Mouse (Mus musculus) forelimb bud, embryonic 11.5 days (tissue): ENCODE measurements around the gene Sema4d.
"Not testable (repeated sequence)": the region's sequence is repeated elsewhere in the genome, so short reads cannot be mapped to it uniquely, and the experiment has no call there.

Source experiments
- DNase-seq: peaks from one replicate; pipeline ENCODE4 v3.0.0-alpha.2; 2012; ENCODE audit warnings: low read depth, low spot score

The Sema4d gene

DNA sequence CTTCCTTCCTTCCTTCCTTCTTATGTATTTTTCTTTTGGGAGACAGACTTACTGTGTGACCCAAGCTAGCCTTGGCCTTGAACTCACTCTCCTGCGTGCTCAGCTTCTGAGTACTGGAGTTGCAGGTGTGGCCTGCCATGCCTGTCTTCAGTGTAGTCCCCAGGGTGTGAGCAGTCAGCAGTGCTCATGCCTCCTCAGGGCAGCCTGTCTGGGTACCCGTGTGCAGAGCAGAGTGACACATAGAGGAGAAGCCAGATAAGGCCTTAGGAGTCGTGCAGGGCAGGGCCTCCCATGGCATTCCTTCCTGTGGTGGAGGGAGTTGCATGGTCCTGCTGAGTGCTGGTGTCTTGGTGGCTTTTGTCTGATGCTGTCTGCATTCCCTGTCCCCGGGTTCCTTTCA lies 114.2 kb downstream of the Sema4d start:
- no peak for DNase-seq

DNA sequence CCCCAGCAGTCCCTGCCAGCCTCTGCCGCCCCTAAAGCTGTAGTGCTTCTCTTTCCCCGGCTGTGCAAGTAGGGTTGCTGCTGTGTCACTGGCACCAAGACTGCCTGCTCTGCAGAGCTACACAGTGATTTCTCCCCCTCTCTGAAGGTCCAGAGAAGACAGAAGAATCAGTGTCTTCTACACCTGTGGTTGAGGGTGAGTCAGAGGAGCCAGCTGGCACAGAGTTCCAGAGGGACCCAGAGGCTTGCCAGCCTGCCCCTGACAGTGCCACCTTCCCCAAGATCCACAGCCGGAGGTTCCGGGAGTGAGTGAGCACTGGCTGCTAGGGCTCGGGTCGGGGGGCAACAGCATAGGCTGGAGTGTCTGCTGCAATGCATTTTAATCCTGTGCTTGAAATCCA lies 114.9 kb downstream of the Sema4d start:
- no peak for DNase-seq

DNA sequence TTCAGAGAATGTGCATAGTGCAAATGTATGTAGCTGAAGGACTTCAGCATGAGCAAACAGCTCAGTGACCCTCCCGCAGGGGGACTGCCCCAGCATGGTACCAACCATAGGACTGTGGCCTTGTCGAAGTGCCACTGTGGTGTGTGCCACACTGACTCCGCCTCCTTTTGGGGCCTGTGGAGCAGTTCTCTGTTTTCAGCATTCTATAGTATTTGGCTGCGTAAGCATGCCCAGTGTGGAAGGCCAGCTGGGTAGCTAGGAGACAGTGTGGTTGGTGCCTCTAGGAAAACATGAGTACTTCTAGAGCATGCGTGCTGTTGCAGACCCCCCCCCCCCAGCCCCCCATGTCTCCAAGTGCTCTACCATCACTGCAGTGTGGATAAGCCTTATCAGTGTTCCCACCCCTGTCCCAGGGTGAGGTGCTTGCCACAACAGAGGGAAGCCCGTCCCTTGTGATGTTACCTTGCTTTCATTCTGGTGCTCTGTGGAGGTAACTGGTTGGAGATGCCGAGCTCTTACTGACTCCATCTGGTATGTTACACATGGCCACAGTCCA lies 115.8 kb downstream of the Sema4d start:
- no peak for DNase-seq

DNA sequence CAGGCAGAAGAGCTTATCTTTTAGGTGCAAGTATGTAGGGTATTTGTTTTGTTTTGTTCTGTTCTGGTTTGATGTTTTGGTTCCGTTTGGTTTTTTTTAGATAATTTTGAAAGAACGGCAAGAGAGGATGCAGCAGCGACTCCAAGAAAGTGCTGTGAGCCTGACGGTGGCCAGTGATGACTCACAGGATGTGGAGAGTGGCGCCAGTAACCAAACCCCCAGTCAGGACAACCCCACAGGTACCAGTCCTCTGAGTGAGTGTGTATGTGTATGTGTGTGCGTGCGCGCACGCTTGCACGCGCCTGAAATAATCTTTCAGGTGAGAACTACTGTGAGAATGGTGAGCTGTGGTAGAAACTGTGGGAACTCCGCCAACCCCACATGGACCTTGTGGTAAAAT lies 116.5 kb downstream of the Sema4d start:
- no peak for DNase-seq

DNA sequence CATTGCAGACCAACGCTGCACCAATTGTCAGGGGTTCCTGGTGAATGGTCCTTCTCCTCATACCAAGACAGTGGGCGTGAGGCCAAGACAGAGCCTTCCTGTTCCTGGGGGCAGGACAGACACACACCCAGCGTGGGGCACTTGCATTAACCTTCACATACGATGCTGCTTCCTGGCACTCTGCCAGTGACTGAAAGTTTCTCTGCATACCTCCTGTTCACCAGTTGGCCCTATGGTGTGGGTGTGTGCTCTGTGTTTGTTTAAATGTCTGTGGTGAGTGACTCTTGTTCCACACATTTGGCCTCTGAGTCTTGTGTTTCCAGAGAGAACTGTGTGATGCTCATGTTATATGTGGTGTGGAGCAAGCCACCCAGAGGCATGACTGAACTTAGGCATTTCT lies 116.9 kb downstream of the Sema4d start:
- DNase-seq: no peak

DNA sequence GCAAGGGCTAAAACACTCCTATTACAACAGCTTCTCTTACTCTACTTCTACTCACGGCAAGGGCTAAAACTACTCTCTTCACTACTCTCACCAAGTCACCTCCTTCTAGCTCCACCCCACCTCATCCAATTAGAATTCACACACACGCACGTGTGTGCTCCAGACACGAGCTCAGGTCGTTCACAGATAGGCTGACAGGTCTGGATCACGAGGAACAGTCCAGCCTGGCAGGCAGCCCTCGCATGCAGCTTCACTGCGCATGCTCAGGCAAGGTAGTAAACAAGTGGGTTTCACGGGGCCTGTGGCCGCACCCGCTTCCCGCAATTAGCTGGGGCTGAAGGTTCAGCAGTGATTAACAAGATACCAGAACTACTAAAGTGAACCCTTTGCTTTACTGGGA lies 125.4 kb downstream of the Sema4d start:
- DNase-seq: not testable (repeated sequence)

DNA sequence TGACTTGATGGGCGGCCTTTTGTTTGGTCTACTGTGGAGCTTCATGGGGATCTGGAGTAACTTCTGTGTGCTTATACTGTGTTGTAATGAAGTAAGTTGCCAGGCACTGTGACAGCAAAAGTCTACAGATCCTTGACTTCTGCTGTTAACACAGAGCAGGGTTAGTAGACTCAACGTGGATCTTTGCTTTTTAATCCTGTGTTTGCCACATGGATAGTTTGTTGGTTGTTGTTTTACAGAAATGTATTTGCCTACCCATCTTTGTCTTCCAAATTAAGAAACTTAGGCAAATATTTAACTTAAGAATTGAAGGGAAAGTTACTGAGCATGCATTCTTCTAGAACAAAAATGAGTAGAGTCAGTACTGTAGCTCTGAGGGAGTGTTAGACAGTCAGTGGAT lies 130.0 kb downstream of the Sema4d start:
- DNase-seq: no peak

DNA sequence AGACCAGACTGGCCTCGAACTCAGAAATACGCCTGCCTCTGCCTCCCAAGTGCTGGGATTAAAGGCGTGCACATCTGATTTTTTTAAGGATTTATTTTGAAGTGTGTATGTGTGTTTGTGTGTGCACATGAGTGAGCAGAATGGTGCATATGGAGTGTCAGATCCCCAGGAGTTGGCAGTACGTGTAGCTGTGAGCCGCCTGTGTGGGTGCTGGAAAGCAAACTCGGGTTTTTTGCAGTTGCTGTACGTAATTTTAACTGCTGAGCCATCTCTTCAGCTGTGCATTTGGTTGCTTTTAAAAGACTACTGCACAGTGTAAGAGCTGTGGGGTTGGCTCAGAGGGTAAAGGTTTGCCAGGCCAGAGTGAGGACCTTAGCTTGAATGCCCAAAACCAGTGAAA lies 134.0 kb downstream of the Sema4d start:
- DNase-seq: no peak

DNA sequence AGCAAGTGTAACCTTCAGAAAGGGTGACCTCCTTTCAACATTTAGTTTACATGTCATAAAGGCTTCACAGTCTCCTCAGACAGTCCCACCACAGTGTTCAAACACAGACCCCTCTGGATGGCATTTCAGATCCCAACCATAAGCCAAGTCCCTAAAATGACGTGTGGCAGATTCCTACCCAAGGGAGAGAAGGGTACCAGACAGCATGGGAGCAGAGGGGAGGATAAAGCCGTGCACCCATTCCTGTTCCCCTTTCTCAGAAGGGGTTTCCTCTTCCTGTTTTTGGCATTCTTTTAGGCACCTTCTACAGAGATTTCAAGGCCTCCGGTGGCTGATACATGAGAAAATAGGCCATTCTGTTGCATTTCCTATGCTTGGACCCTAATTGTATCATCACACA lies 135.5 kb downstream of the Sema4d start:
- no peak for DNase-seq

DNA sequence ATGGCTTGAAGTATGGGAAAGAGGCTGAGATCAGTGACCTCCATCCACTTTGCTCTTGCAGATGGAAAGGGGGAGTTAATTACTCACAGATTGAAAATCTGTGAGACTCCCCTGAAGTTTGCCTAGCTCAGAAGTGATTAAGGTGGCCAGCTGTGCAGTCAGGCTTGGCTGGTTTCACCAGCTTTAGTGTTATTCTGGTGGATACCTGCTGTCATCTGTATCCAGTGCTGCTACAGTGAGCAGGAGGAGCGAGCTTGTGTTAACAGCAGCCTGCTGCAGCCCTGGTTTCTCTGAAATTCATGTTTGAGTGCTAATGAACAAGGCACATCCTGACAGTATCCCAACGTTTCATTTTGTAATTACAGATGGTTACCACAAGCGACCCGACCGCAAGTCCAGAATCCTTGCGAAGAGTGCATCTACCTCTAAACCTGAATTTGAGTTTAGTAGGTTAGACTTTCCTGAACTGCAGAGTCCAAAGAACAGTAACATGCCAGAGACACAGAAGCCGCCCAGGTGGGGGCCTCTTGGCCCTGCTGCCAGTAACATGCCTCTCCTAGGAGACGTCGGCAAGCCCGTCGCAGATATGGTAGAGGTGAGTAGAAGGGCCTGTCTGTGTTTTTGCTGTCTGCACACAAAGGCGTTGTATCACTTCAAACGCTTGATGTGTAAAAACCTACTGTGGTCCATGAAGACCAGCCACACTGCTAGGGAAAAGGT lies 136.9 kb downstream of the Sema4d start:
- DNase-seq: no peak

DNA sequence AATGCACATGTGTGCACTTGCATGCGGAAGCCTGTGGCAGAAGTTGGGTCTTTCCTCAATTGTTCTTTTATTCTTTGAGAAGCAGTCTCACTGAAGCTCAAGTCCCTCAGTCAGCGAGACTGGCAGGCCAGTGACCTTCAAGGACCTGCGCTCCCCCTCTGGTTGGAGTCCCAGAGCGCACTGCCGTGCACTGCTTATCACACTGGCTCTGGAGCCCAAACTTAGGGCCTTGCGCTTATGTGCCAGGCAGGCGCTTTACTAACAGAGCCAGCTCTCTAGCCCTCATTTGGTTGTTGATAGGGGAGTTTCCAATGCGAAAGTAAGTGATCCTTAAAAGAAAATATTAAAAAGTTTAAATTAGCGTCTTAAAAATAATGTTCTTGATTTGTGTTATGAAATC lies 139.6 kb downstream of the Sema4d start:
- DNase-seq: no peak

DNA sequence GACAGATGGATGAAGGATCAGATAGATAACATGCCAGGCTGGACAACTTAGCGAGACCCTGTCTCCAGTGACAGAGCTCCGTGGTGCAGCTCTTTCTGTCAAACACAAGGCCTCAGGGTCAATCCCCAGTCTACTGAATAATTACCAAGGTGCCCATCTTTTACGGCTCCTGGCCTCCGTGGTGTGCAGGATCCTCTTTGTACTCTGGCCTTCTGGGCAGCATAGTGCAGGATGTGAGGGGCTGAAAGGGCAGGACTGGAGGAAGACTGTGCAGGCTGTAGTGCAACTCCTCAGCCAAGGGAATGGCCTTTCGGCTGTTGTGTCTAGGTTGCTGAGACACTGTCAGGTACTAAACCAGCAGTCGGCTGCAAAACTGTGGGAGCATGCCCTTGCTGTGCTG lies 140.4 kb downstream of the Sema4d start:
- DNase-seq: no peak

DNA sequence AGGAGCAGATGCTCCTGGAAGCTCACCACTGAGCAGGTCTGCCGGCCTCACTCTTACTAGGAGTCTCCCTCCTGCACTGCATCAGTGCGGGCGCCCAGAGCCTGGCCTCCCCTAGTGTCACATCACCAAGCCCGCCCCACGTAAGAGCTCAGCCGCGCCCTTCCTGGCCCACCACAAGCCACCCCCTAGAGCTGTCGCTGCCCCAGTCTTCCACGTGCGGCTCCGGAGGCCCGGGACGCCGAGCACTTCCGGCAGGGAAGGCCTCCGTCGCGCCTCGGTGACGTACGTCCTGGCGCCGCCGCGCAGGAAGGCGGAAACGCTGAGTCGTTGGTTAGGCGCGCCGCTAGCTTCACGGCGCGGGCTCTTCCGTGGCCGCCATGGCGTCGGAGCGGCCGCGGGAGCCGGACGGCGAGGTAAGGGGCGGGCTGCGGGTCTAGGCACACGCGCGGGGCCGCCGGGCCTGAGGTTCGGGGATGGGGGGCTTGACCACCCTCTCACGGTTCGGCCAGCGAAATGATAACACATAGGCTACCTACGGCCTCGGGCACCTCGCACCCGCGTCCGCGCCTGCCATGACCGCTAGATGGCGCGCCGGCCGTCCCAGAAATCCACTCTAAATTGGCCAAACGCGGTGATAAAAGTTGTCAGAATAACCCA lies 142.0 kb downstream of the Sema4d start, which contains the start of gene Secisbp2:
TSS of gene Secisbp2 (plus strand) at position 290 of the 657 bp plus-strand sequence.
- DNase-seq: peak; percentile 91

DNA sequence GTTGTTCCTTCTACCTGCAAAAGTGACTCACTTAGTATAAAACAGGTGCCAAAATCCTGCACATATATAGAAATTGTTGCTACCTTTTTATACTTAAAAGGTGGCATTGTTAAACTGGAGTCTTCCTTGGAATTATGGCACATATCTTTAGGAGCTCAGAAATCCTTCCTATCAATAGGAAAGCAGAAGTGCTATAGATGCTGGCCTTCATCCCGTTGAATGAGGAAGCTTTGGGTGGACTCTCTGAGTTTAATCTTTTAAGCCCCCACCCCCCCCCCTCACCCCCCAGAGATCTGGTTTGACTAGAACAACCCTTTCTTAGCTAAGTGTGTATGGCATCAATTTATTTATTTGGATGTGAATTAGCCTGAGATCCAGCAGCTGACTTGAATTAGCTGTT lies 143.8 kb downstream of the Sema4d start:
- DNase-seq: no peak

DNA sequence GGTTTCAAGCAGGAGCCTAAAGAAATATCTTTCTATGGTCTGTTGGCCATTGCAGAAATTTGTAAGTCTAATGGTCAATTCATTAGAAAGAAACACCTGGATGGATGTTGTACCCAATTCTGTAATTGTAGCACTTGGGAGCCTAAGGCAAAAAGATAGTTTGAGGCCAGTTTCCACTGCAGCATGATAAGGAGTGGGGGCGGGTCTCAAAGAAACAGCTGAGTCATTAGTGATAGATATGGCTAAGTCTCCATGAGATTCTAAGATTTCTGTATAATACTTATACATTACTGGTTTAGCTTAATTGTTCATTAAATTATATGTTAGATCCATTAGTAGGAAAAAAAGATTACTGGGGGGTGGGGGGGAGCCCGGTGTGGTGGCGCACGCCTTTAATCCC lies 145.3 kb downstream of the Sema4d start:
- no peak for DNase-seq

DNA sequence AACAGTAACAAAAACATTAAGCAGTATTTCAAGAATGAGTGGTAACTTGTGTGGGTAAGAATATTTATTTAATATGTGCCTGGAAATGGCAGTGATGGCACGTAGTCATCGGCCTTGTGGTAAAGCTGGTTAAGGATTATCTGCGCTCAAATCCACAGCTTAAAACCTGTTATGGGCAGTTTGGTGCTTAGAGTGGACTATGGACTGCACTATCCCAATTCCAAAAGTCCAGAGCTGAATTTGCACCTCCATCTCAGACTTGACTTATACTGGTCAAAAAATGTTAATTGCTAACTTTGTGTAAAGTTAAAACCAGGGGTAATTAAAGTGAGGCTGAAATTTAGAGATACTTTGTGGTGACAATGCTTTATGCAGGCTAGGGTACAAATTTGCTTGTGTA lies 145.8 kb downstream of the Sema4d start:
- no peak for DNase-seq

DNA sequence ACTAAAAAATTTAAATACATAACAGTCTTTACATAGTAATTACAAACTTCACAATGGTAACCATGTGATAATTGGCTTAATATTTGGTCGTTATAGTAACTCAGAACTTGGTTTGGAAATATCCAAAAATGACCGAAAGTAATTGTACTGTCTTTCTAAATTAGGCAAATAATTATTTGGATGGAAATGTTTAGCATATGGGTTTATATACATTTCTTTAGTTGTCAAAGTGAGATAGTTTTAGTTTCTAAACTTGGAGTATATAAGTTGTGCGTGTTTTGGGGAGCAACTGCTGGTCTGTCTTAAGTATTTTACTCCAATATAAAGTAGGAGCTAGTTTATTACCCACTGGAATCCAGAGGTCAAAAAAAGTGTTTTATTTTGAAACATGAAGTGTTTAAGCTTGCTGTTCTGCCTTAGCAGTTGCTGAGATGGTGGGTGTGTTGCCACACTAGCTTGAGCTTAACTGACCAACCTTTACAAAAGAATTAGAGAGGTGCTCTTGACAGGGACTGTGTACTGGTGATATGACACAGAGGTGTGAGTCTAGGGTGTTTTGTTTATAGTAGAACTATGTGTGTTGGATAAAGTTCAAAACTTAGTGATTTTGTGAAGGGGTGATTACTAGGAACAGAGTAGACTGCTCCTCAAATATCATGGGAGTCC lies 147.1 kb downstream of the Sema4d start:
- DNase-seq: no peak

DNA sequence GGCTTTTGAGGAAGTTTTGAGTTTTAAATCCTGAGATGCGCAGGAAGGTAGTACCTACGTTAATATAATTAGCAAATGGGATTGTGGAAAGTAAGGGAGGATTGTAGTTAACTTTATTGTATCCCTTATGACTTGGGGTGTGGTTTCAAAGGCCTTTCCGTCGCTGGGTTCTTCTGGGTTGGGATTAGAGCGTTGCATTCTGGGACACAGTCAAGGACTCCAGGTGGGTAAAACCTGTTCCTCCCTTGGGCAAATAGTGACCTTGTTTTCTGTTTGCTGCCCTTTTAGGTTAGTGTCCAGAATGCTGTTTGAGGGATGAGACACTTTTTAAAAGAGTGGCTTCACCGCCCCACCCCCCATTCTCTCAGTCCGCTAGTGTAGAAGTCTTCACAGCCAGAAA lies 147.7 kb downstream of the Sema4d start:
- DNase-seq: peak; percentile 41

DNA sequence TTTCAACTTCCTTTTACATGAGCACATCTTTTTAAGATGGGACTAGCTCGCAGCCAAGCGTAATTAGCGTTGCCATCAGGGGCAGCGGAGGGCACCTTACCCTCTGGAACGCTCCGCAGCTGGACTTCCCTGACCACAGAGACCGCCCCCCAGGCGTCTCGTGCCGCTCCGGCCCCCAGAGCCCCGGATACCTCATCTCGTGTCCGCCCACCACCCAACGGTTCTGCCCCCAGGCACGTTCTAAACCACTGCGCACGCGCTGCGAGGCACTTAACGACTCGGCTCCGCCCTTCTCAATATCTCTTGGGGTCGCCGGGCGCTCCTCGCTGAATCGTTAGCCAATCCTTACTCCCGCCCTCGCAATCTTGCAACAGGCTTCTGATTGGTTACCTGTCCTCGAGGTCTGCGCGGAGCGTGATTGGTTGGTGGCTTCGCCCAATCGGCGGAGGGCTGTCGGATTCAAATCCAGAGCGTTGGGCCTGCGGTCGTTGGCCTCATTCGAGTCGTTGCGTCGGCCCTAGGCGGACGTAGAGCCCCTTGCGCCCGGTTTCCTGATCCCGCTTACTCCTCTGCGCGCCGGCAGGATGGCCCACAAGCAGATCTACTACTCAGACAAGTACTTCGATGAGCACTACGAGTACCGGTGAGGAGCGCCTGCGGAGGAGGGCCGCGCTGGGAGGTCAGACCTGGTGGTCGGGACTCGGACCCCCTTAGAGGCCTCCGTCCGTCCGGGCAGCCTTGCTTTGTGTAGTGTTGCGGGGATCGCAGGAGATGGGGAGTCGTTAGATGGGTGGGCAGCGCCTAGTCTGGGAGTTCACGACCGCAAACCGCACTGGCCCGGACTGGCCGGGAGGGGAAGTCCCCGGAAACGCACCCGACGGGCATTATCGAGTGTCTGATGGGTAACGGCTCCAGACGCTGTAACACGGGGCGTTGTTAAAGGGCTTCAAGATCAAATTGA lies 148.4 kb downstream of the Sema4d start, which contains the start of gene Cks2:
TSS of gene Cks2 (plus strand) at position 404 of the 961 bp plus-strand sequence.
- peak; percentile 100 for DNase-seq

DNA sequence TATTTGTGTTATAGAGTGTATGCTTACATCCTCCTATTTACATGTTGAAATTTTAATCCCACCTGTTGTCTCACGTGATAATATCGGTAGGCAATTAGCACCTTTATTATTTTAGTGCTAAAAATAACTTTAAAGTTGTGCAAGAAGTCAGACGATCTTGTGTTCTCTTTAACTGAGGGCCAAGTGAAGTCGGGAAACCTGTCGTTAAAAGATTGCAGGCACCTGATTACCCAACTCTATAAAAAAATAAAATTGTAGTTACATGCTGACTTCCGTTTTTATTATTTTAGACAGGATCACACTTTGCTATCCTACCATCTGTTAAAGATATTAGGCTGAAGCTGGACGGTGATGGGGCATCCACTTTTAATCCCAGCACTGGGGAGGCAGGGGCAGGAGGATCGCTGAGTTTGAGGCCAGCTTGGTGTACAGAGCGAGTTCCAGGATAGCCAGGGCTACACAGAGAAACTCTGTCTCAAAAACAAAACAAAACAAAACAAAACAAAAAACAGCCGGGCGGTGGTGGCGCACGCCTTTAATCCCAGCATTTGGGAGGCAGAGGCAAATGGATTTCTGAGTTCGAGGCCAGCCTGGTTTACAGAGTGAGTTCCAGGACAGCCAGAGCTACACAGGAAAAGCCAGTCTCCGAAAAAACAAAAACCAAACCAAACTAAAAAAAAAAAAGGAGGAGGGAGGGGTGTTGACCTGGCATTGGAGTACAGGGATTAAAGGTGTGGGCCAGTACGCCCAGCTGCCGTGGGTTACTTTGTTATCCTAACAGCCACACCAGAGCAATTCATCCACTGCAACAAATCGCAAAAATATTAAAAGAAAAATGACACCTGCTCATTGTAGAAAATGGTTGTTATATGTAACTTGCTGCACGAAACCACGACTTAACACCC lies 149.4 kb downstream of the Sema4d start:
- no peak for DNase-seq
